Mouse (Mus musculus): Measurements from ENCODE around the gene Lsm4.

Gene Lsm4

DNA sequence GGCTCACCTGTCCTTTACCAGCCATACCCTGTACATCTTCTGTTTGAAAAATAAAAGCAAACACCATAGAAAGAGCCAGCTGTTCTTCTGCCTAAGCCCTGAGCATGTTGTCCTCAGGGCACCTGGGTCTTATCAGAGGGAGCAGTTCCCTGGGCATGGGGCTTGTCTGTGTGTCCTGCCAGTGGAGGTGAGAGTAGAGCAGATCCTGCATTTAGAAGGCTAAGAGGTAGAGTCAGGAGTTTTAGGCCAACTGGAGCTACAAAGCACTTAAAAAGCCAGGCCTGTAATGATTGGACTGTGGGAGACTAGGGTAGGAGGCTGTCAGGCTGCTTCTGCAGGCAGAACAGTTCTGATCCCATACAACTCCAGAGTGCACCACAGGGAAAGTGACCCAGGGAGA is 5.6 kb downstream of the Lsm4 start:
- no peak for DNase-seq (ENCODE audit: low spot score in 2 of 2)

DNA sequence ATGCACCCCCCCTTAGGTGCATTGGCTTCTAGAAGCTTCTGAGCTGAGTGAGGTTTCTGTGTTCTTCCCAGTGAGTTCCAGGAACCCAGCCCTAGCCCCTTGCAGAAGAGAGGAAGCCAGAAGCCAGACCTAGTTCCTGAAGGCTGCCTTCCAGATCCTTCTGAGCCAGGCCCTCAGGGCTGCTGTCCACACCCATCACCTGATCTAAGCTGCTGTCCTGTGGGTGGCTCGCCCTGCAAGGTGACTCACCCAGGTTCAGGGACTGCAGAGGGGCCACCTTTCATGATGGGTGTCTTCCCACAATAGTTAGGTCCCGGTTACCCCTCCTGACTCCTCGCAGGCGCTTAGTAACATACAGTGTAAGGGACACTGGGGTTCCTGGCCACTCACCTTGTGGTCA is 6.4 kb downstream of the Lsm4 start:
- no peak for DNase-seq (ENCODE audit: low spot score in 2 of 2)

DNA sequence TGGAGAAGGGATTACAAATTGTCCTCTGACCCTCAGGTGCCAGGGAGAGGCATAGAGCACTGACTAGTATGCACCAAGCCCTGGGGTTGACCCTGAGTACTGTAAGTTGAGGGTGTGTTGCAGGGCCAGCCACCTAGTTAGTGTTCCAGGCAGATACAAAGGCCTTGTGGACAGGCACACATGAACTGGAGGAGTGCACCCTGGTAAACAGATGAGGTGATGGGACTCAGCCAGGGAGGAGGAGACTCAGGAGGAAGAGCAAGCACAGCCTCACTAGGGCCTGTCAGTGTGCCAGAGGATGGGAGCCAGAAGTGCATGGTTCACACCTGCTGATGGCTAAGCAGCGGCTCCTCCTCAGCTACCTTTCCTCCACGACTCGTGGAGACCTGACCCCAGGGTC is 7.0 kb downstream of the Lsm4 start:
- DNase-seq (ENCODE audit: low spot score in 2 of 2): no peak

DNA sequence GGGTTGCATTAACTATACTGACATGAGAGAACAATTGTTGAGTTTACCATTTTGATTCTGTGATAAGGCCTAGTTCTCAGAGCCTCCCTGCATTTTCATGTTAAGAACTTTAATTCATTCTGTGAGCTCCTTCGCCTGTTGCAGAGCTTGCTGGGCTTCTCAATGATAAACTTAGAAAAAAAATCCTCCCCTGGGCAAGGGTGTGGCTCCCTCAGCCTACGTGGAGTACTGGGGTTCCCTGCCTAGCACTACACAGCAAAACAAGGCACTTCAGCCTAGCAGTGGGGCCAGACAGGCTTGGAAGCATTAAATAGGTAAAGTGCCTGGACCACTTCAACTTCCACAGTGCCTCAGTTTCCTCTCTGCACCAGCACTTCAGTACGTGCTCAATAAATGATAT is 8.4 kb downstream of the Lsm4 start:
- DNase-seq (ENCODE audit: low spot score in 2 of 2): no peak

DNA sequence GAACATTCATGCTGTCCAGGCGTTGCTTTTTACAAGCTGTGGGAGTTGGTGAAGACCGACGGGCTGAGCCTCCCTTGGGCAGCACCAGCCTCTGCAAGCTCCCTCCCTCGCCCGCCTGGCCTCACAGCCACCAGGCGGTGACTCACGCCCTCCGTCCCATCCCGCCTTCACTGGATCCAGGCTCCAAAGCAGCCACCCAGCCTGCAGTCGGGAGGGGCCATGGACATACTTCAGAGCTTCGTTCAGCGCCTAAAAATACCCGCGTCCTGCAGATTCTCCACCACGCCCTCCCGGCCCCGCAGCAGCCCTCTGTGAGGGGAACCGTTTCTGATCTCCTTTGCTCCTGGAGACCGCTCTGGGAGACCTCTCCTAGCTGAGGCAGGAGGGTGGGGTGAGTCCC is 9.1 kb downstream of the Lsm4 start:
- DNase-seq (ENCODE audit: low spot score in 2 of 2): peak in 1 of 2 experiments; percentile 28

GRCm38 (mm10) chr8:70682692-70683091 is 9.6 kb downstream of the Lsm4 start:
- peak in 1 of 2 experiments; percentile 18 for DNase-seq (ENCODE audit: low spot score in 2 of 2)

DNA sequence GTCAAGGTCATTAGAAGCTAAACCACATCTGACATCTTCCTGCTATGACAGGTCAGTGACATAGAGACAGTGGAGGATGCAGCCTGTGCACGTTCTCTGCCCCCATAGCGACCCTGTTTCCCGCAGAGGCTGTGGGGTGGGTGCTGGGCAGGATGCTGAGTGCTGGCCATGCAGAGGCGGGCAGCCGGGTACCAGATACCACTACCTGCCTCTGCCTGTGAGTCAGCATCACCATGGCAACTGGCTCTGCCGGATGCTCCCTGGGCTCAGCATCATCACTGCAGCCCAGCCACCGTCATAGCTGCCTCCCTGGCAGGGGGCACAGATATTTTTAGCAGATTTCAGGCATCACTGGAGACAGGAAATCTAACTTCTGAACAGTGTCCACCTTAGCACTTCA is 11.2 kb downstream of the Lsm4 start:
- no peak for DNase-seq (ENCODE audit: low spot score in 2 of 2)

DNA sequence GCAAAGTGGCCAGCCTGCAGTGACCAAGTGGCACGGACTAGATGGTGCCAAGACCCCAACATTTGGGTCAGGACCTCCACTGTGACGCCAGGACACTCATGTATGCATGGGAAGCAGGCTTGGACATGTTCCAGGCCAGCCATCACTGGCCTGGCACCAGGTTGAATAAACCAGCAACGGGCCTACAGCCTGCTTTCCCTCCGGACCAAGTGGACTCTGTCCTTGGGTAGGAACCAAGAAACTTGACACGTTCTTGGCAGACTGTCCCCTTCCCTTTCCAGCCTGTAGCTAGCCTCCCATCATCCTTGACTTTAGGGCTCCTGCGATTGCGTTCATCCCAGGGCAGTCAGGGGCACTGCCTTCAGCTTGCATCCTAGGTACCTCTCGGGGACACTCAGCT is 14.5 kb downstream of the Lsm4 start:
- no peak for DNase-seq (ENCODE audit: low spot score in 2 of 2)

DNA sequence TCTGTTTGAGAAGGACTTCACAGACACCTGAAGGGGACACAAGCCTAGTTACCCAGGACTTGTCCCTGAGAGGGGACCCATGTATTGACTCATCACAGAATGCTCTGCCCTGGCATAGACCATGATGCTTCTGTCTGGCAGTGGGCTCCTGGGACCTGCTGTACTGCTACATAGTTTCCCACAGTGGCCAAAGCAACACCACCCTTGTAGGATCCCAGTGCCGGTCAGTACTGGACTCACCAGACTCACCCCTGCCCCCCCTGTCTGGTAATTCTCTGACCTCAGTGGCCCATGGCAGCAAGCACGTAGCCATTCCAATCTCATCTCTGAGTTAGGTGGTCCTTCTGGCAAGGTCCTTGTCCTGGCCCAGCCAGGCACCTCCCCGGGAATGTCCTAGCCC is 15.1 kb downstream of the Lsm4 start:
- no peak for DNase-seq (ENCODE audit: low spot score in 2 of 2)

GRCm38 (mm10) chr8:70689892-70690390 is 16.9 kb downstream of the Lsm4 start:
- DNase-seq (ENCODE audit: low spot score in 2 of 2): no peak

- no peak for DNase-seq (ENCODE audit: low spot score in 2 of 2)
These were observed 18.2 kb downstream of the Lsm4 start for GRCm38 (mm10) chr8:70691230-70691629.

DNA sequence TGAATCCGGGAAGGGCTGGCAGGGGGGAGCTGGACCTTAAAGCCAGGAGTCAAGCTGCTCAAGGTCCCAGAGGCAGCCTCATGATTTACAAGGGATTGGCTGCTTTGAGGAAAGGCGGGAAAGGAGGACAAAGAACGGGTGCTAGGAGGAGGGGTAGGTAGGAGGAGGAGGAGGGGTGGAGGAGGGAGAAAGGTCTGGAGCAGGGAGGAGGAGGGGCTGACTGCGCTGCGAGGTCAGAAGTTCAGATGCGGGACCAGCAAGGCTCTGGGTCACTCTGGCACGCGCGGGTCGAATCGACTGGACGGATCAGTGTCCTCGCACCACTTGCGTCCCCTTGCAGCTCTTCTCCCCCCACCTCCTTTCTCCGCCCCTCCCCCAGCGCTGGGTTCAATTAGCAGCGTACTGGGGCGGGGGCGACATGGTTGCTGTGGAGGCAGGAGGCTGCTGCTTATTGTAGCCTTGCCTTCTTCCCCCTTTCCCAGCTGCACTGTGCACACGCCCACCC is 18.7 kb downstream of the Lsm4 start:
- no peak for DNase-seq (ENCODE audit: low spot score in 2 of 2)

DNA sequence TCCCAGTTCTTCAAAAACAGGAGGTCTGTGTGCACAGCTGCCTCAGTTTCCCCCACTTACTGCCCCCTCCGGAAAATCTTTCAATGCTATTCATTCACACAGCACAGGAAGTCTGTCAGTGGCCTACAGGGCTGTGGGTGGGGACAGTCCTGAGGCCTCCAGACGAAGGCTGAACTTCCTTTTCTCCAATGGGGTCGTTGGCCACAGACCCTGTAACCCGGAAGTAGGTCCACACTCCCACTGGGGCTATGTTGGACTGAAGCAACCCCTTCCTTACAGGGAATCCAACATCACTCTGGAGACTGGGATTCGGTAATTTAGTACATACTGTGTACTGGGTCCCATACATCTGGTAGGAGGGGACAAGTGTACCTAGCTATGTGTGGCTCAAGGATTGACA is 20.6 kb downstream of the Lsm4 start:
- no peak for DNase-seq (ENCODE audit: low spot score in 2 of 2)

DNA sequence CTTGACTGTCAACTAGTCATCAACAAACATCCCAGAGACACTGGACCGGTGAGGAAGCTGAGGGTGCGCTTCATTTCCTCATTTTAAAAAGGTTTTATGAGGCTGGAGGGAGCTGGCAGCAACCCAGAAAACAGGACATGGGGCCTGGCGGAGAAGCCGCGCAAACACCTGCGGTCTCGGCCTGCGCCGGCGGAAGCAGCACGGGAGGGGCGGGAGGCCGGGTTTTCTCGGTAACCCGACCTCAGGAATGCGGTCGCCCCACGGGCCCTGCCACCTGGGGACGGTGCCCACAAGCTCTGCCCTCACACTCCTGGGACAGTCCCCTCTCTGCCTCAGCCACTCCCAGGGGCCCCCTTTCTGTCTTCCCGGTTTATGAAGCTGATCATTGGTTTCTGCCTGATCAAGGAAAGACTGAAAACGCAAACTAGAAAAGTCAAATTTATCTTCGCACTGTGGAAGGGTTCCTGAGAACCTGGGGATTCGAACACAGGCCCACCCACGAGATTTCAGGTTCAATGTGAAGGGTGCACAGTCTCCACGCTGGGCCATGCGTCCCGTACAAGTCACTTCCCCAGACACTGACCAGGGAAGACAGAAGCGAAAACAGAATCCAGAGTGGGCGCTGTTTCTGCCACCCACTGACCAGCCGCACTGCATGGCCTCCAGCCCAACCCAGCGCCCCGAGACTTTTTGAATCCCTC is 22.4 kb downstream of the Lsm4 start:
- DNase-seq (ENCODE audit: low spot score in 2 of 2): peak; percentile 67 to 80

DNA sequence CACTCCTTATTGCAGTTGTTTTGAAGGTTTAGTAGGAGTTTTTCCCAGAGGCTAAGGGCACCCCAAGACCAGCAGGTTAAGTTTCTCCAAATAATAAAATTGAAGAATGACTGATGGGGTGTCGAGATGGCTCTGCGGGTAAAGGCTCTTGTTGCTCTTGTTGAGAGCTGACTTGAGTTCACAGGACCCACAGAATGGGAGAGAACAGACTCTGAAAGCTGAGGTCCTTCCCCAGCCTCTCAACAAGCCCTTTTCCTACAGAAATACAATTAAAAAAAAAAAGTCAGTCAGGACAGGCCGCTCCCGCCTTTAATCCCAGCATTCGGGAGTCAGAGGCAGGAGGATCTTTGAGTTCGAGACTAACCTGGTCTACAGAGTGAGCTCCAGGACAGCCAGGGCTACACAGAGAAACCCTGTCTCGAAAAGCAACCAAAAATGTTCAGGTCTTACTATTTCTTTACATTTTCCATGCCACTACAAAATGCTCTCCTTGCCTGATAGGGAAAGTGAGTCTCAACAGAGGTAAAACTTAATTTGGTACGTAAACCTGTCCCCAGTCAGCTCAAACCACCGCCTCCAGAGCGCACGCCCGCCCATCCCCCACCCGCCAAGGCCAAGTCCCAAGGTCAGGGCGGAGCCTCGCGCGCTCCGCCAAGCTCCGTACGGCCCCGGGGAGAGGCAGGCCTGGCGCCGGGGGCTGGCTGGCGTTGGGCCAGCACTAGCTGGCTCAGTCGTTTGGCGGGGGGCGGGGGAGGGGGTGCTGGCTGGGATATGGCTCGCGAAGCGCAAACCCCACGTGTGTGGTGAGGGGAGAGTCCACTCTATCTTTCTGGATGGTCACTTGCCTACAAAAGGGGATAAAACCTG is 23.2 kb downstream of the Lsm4 start:
- DNase-seq (ENCODE audit: low spot score in 2 of 2): peak; percentile 71 to 87

- DNase-seq (ENCODE audit: low spot score in 2 of 2): peak in 1 of 2 experiments; percentile 49
These were observed 23.9 kb downstream of the Lsm4 start for GRCm38 (mm10) chr8:70696946-70697345.

GRCm38 (mm10) chr8:70697366-70698250 is 24.6 kb downstream of the Lsm4 start:
- no peak for DNase-seq (ENCODE audit: low spot score in 2 of 2)

DNA sequence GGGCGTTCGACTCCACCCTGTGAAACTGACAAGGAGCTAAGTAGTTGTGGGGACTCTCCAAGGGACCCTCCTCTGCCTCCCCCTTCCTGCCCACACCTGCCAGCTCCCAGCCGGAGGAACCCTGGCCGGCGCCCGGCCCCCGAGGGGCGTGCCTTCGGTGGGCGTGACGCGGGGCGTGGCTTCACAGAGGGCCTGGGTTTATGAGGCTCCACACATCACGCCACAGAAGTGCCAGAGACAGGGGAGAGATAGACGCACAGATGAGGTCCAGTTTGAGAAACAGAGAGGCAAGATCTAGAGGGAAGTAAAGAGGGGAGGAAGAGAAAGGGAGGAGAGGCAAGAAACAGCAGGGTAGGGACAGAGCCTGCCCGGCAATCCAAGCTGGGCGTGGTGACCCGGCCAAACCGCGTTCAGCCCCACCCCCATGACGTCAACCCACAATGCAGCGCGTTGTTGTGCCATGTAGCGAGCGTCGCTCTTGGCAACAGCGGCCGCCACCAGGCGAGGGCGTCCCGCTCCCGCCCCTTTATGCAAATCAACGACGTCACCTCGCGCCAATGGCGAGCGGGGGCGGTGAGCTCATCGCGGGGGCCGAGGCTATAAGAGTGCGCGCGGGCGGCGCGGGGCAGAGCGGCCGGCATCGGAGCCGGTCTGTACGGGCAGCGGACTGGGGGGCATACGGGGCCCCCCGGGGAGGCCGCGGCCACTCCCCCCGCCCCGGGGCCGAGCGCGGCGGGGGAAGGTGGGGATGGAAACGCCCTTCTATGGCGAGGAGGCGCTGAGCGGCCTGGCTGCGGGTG is 25.5 kb downstream of the Lsm4 start, which contains the start of gene Jund:
TSS of gene Jund (plus strand) at position 640 of the 800 bp plus-strand sequence.
- peak; percentile 100 for DNase-seq (ENCODE audit: low spot score in 2 of 2)

DNA sequence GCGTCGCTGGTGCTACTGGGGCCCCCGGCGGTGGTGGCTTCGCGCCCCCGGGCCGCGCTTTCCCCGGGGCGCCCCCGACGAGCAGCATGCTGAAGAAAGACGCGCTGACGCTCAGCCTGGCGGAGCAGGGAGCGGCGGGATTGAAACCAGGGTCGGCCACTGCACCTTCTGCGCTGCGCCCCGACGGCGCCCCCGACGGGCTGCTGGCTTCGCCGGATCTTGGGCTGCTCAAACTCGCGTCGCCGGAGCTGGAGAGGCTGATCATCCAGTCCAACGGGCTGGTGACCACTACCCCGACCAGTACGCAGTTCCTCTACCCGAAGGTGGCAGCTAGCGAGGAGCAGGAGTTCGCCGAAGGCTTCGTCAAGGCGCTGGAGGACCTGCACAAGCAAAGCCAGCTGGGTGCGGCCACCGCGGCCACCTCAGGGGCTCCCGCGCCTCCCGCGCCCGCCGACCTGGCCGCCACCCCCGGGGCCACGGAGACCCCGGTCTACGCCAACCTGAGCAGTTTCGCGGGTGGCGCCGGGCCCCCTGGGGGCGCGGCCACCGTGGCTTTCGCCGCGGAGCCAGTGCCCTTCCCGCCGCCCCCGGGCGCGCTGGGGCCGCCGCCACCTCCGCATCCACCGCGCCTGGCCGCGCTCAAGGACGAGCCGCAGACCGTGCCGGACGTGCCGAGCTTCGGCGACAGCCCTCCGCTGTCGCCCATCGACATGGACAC is 26.2 kb downstream of the Lsm4 start:
- DNase-seq (ENCODE audit: low spot score in 2 of 2): peak; percentile 76 to 84

Measured in spleen, postnatal 10 days (tissue).